Mouse (Mus musculus) erythroblast, embryonic 14.5 days (primary cell): ENCODE measurements around the gene Foxf1. TPM values are rescaled to one million over a fixed set of nuclear protein-coding genes. Genes with fewer than 3 reads are reported as not detected.

Source experiments
- H3K27me3 ChIP-seq: 2 replicates; pipeline ENCODE4 v1.6.1; 2012; ENCODE audit warnings: inconsistent platforms; ENCODE audit not compliant: control insufficient read depth
- H3K36me3 ChIP-seq: 2 replicates; pipeline ENCODE4 v1.6.1; 2012; ENCODE audit warnings: mild to moderate bottlenecking, inconsistent platforms; ENCODE audit not compliant: control insufficient read depth
- H3K4me1 ChIP-seq: 2 replicates; pipeline ENCODE4 v1.6.1; 2012; ENCODE audit warnings: inconsistent platforms; ENCODE audit not compliant: control insufficient read depth
- H3K4me3 ChIP-seq: replicated peaks from 2 replicates; pipeline ENCODE3; 2012; ENCODE audit warnings: moderate library complexity, mild to moderate bottlenecking, inconsistent platforms
- H3K9me3 ChIP-seq: 2 replicates; pipeline ENCODE4 v1.6.1; 2012; ENCODE audit warnings: low read length, inconsistent platforms, mixed read lengths; ENCODE audit not compliant: control insufficient read depth
- GATA1 ChIP-seq: IDR thresholded peaks from 2 replicates; pipeline ENCODE4 v1.6.1; 2012; ENCODE audit warnings: low read length, inconsistent platforms, mixed read lengths
- TAL1 ChIP-seq: IDR thresholded peaks from 3 replicates; pipeline ENCODE4 v1.6.1; 2012; ENCODE audit warnings: low read length, inconsistent platforms, mixed read lengths
- polyA plus RNA-seq: library from polyadenylated mRNA; stranded (reverse); fragments of >175 nt; gene quantifications from 2 replicates; pipeline ENCODE4 v1.2.3, GENCODE M21; 2012

Gene Foxf1
- polyA plus RNA-seq, 1 experiment: not detected

DNA sequence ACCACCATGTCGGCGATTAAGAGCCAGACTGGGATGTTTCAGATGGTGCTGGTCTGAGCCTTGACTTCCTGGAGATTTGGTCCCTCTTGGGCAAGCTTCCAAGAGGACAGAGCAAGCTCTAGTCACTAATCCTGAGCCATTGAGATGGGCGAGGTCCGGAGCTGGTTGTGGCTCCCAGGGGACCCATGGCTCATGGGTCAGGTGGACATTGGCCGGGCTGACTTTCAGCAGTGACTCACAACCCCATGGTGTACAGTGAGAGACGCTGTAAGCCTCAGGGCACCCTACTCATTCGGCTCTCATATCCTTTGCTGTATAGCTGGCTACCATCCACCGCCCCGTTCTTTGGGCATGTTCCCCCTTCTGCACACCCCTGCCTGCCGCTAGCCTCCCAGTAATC lies 49.9 kb downstream of the Foxf1 start:
- H3K36me3 ChIP-seq: no peaks in the 10 kb centered on the region
- no peaks in the 10 kb centered on the region for H3K4me1 ChIP-seq
- no peak for TF ChIP-seq TAL1
- no peak for TF ChIP-seq GATA1
- H3K4me3 ChIP-seq: no peak overlapping the region
- peaks cover 24% of the 10 kb centered on the region for H3K27me3 ChIP-seq
- peaks cover 19% of the 10 kb centered on the region for H3K9me3 ChIP-seq

GRCm38 (mm10) chr8:121134512-121134911 lies 50.3 kb downstream of the Foxf1 start:
- H3K27me3 ChIP-seq: peaks cover 20% of the 10 kb centered on the region
- H3K9me3 ChIP-seq: peaks cover 19% of the 10 kb centered on the region
- TF ChIP-seq TAL1 (no peak), GATA1 (no peak)
- no peaks in the 10 kb centered on the region for H3K36me3 ChIP-seq
- no peaks in the 10 kb centered on the region for H3K4me1 ChIP-seq
- H3K4me3 ChIP-seq: no peak overlapping the region

DNA sequence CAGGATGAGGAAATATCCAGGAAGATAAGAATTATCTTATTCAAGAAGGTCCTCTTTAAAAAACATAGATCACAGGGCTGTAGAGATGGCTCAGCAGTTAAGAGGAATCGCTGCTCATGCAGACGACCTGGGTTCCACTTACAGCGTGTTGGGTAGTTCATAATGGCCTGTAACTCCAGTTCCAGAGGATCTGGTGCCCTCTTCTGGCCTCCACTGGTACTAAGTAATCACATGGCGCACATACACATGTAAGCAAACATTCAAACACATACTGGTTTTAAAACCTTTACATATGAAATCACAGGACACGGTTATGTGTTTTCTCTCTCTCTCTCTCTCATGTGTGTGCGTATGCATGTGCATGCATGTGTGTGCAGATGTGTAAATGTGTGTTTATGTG lies 52.7 kb downstream of the Foxf1 start:
- Histone ChIP-seq H3K4me3 (no peak overlapping the region), H3K4me1 (no peaks in the 10 kb centered on the region), H3K9me3 (peaks cover 19% of the 10 kb centered on the region), H3K36me3 (no peaks in the 10 kb centered on the region), H3K27me3 (peaks cover 3% of the 10 kb centered on the region; the same call in 1 of the 2 replicates)
- TF ChIP-seq GATA1 (no peak), TAL1 (no peak)

Other genes with a start within 250 kb of the Foxf1 start
- gene Mthfsd, start 24.0 kb downstream of the Foxf1 start, polyA plus RNA-seq: 3.7 and 4.7 TPM in 2 replicates
- not detected in 2 replicates for gene Foxc2, start 31.8 kb downstream of the Foxf1 start, polyA plus RNA-seq
- not detected in 2 replicates for gene Foxl1, start 43.6 kb downstream of the Foxf1 start, polyA plus RNA-seq